Mouse (Mus musculus): ENCODE measurements around the gene Farp1. TPM values are rescaled to one million over a fixed set of nuclear protein-coding genes. Genes with fewer than 3 reads are reported as not detected.

Farp1 gene
- polyA plus RNA-seq (2012; rRNA removed), result 78.5 and 91.4 TPM in 2 replicates
- polyA plus RNA-seq (2014; fragmentation: Nextera tagmentation; extraction: Ambion mirVana), result 43.3 and 51.4 TPM in 2 replicates

DNA sequence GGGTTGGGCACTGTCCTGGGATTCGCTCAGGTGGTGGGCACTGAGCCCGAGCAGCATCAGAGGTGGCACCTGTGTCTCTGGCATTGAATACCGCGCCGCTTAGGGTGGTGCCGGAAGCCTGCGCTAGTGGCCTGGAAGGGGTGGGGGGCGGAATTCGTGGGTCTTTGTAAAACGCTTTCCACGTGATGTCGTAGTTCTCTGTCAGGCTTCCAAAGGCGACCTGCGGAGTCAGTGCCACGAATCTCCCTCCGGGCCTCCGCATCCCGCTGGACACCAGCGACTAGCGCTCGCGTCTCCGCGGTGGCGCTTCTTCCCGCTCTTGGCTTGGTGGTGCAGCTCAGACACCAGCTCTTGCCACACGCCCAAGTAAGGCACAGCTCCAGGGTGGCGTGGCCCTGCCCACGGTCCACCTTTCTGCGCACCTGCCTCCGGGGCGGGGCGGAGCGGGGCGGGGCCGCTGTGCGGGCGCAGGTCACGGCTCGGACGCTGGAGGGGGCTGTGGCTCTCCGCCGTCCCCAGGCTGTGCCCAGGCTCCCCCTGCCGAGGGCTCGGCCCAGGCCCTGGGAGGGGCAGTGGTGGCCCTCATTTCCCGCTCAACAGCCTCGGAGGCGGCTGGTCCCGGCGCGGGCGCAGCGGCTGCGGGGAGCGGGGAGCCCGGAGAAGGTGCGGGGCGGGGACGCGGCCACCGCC is at the start of gene Farp1:
Gene Farp1, plus strand, starts transcription at position 228 of the 690 bp plus-strand sequence.
- ATAC-seq (ENCODE audit: low FRiP score, low read depth) (peak; percentile 89), DNase-seq (ENCODE audit: low spot score) (peak; percentile 80)
- 0 out of 2 replicates have a peak, but pooled peaks have one; percentile 55 for TF ChIP-seq POLR2A (IDR thresholded peaks at IDR 0.05; ENCODE audit: borderline replicate concordance, extremely low read depth, insufficient read depth, insufficient read length)
- H3K4me2 ChIP-seq (replicated peaks; ENCODE audit: low read depth, low read length, severe bottlenecking), result peak within 1 kb of the TSS; percentile 73
- H3K9me3 ChIP-seq (ENCODE audit: control insufficient read depth, low read length), result no peaks in the 10 kb centered on the region
- H3K27ac ChIP-seq (replicated peaks; ENCODE audit: low read depth, low read length), result peak within 1 kb of the TSS; percentile 83
- peak within 1 kb of the TSS; percentile 97 for H3K9ac ChIP-seq (ENCODE audit: low read depth, low read length, severe bottlenecking)
- no peaks in the 10 kb centered on the region for H3K27me3 ChIP-seq (ENCODE audit: control insufficient read depth, insufficient read depth, low read length)
- H3K36me3 ChIP-seq (ENCODE audit: control insufficient read depth, insufficient read depth, low read length), result no peaks in the 10 kb centered on the region
- peaks cover 31% of the 10 kb centered on the region for H3K4me1 ChIP-seq (ENCODE audit: control insufficient read depth, insufficient read depth, low read length)
- peak within 1 kb of the TSS; percentile 94 for H3K4me3 ChIP-seq (replicated peaks; ENCODE audit: low read length)
- 2% methylated on average over 39 of the region's 61 CpGs for WGBS

DNA sequence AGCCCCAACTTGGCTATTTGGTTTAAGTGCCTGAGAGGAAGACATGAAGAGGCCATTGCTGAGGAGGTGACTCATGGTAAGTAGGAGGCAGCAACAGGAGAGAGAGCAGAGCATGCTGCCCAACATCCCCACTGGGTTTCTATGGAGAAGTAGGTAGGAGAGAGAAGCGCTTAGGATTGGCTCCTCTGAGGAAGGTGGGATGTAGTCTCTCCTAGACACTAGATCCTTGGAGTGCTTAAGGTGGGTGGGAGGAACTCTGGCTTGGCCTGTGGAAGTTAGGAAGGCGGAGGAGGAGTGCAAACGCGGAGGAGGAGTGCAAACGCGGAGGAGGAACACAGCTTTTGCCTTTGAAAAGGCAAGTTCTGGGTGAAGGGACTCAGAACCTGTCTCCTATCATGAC is 45.9 kb upstream of the Farp1 start:
- no peaks in the 10 kb centered on the region for H3K9me3 ChIP-seq (ENCODE audit: control insufficient read depth, low read length)
- DNase-seq (ENCODE audit: low spot score) (no peak), ATAC-seq (ENCODE audit: low FRiP score, low read depth) (no peak)
- H3K27me3 ChIP-seq (ENCODE audit: control insufficient read depth, insufficient read depth, low read length), result no peaks in the 10 kb centered on the region
- H3K4me1 ChIP-seq (ENCODE audit: control insufficient read depth, insufficient read depth, low read length), result no peaks in the 10 kb centered on the region
- no peaks in the 10 kb centered on the region for H3K36me3 ChIP-seq (ENCODE audit: control insufficient read depth, insufficient read depth, low read length)
- no peak overlapping the region for H3K4me2 ChIP-seq (replicated peaks; ENCODE audit: low read depth, low read length, severe bottlenecking)
- TF ChIP-seq POLR2A (IDR thresholded peaks at IDR 0.05; ENCODE audit: borderline replicate concordance, extremely low read depth, insufficient read depth, insufficient read length), result no peak
- H3K4me3 ChIP-seq (replicated peaks; ENCODE audit: low read length), result no peak overlapping the region
- H3K27ac ChIP-seq (replicated peaks; ENCODE audit: low read depth, low read length), result no peak overlapping the region
- 57% methylated on average over 6 of the region's 6 CpGs for WGBS
- H3K9ac ChIP-seq (ENCODE audit: low read depth, low read length, severe bottlenecking), result no peak overlapping the region

DNA sequence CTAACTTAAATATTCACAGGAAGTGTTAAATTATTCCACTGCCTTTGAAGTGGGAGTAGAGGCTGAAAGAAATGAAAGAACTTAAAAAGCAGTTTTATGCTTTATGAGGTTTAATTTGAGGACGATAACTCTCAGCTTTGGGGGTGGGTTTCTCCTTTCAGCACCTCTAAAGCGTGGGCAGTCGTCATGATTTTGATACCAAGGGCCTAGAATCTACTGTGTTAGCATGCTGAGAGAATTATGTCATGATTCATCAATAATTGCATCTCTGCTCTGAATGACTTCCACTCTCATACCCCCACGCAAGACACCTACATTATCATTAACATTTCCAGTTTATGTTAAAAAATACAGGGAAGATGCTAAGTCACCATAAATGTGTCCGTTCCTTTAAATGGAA is 37.3 kb upstream of the Farp1 start:
- Histone ChIP-seq H3K9ac (ENCODE audit: low read depth, low read length, severe bottlenecking) (no peak overlapping the region), H3K27ac (replicated peaks; ENCODE audit: low read depth, low read length) (no peak overlapping the region), H3K9me3 (ENCODE audit: control insufficient read depth, low read length) (no peaks in the 10 kb centered on the region), H3K4me2 (replicated peaks; ENCODE audit: low read depth, low read length, severe bottlenecking) (no peak overlapping the region), H3K4me1 (ENCODE audit: control insufficient read depth, insufficient read depth, low read length) (0 out of 2 replicates have a peak, but pooled peaks cover 3% of the 10 kb centered on the region), H3K4me3 (replicated peaks; ENCODE audit: low read length) (no peak overlapping the region), H3K27me3 (ENCODE audit: control insufficient read depth, insufficient read depth, low read length) (no peaks in the 10 kb centered on the region), H3K36me3 (ENCODE audit: control insufficient read depth, insufficient read depth, low read length) (no peaks in the 10 kb centered on the region)
- DNase-seq (ENCODE audit: low spot score), result no peak
- no peak for TF ChIP-seq POLR2A (IDR thresholded peaks at IDR 0.05; ENCODE audit: borderline replicate concordance, extremely low read depth, insufficient read depth, insufficient read length)
- WGBS, result 69% methylated on average over 5 of the region's 5 CpGs
- no peak for ATAC-seq (ENCODE audit: low FRiP score, low read depth)

DNA sequence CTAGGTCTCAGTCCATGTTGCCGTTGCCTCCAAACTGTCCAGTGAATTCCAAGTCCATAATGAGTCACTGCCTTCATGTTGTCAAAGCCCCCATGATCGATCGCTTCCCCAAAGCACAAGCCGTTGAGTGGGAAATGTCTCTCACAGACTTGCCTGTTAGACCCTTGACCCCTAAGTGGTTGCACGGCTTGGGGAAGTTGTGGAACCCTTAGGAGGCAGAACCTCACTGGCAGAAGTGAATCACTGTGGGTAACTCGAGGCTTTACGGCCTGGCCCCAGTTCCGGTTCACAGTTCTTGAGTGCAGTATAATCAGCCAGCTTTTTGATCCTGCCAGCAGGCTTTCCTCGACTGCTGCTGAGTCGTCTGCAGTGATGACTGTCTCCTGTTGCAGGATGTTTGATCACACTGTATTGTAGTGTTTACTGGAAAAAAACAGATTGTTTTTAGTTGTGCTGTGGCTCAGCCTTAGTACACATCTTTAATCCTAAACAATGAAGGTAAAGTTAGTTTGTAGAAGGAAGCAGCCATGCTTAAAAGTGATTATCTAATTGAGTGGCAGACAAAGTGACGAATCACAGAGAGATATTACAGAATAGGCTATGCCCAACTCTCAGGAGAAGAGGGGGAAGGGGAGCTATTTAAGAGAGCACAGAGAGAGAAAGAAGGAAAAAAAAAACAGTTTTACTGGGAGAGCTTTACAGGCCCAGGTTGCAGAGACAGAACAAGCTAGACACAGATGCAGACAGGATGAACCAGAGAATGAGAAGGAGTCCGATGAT is 34.2 kb upstream of the Farp1 start:
- TF ChIP-seq POLR2A (IDR thresholded peaks at IDR 0.05; ENCODE audit: borderline replicate concordance, extremely low read depth, insufficient read depth, insufficient read length), result no peak
- no peak overlapping the region for H3K27ac ChIP-seq (replicated peaks; ENCODE audit: low read depth, low read length)
- 28% methylated on average over 12 of the region's 12 CpGs for WGBS

DNA sequence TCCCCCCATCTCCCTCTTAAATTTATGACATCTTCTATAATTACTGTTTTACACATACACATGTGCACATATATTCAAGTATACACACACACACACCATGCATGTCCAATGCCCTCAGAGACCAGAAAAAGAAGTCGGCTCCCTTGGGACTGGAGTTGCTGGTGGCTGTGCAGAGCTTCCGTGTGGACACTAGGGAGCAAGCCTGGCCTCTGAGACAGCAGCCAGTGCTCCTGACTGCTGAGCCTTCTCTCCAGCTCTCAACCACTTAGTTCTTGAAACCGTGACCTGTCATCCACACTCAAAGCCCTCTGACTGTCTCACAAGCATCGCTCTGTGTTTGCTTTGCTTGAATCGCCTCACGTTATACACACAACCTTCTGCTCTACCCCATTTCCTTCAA is 29.4 kb upstream of the Farp1 start:
- H3K9ac ChIP-seq (ENCODE audit: low read depth, low read length, severe bottlenecking), result no peak overlapping the region
- 88% methylated on average over 6 of the region's 6 CpGs for WGBS
- no peaks in the 10 kb centered on the region for H3K36me3 ChIP-seq (ENCODE audit: control insufficient read depth, insufficient read depth, low read length)
- no peak overlapping the region for H3K27ac ChIP-seq (replicated peaks; ENCODE audit: low read depth, low read length)
- no peak overlapping the region for H3K4me2 ChIP-seq (replicated peaks; ENCODE audit: low read depth, low read length, severe bottlenecking)
- H3K4me3 ChIP-seq (replicated peaks; ENCODE audit: low read length), result no peak overlapping the region
- H3K27me3 ChIP-seq (ENCODE audit: control insufficient read depth, insufficient read depth, low read length), result no peaks in the 10 kb centered on the region
- H3K9me3 ChIP-seq (ENCODE audit: control insufficient read depth, low read length), result no peaks in the 10 kb centered on the region
- no peak for TF ChIP-seq POLR2A (IDR thresholded peaks at IDR 0.05; ENCODE audit: borderline replicate concordance, extremely low read depth, insufficient read depth, insufficient read length)
- DNase-seq (ENCODE audit: low spot score), result no peak
- no peak for ATAC-seq (ENCODE audit: low FRiP score, low read depth)
- no peaks in the 10 kb centered on the region for H3K4me1 ChIP-seq (ENCODE audit: control insufficient read depth, insufficient read depth, low read length)

More for the DNA sequence above, 34.2 kb upstream of the Farp1 start:
- Histone ChIP-seq H3K4me2 (replicated peaks; ENCODE audit: low read depth, low read length, severe bottlenecking) (no peak overlapping the region), H3K9me3 (ENCODE audit: control insufficient read depth, low read length) (no peaks in the 10 kb centered on the region), H3K9ac (ENCODE audit: low read depth, low read length, severe bottlenecking) (no peak overlapping the region), H3K4me1 (ENCODE audit: control insufficient read depth, insufficient read depth, low read length) (0 out of 2 replicates have a peak, but pooled peaks cover 3% of the 10 kb centered on the region), H3K4me3 (replicated peaks; ENCODE audit: low read length) (no peak overlapping the region), H3K36me3 (ENCODE audit: control insufficient read depth, insufficient read depth, low read length) (no peaks in the 10 kb centered on the region), H3K27me3 (ENCODE audit: control insufficient read depth, insufficient read depth, low read length) (no peaks in the 10 kb centered on the region)
- no peak for DNase-seq (ENCODE audit: low spot score)
- ATAC-seq (ENCODE audit: low FRiP score, low read depth), result no peak

Data from limb, embryonic 14.5 days (tissue).